Comparison of ENCODE assay signal across 13 mouse cellular contexts in genomic region chr17:7140399-7141174, GRCm38 (mm10).
"Had no signal": no experiment of that assay in that cellular context is flagged by ENCODE, and none has a peak within 500 bp of the region (broad histone marks: within the 10 kb centered on the region; RNA-seq: fewer than 3 reads in every experiment).

No protein-coding gene starts in this region.

- H3K4me3 ChIP-seq: kidney, embryonic 15.5 days; limb, embryonic 10.5 days; liver, embryonic 15.5 days; neural tube, embryonic 12.5 days had no signal

- H3K36me3 ChIP-seq: kidney, embryonic 15.5 days; limb, embryonic 10.5 days; liver, embryonic 15.5 days; neural tube, embryonic 12.5 days had no signal

- H3K27me3 ChIP-seq: liver, embryonic 15.5 days; neural tube, embryonic 12.5 days had no signal

- DNase-seq: kidney, adult 18-20 months; kidney, postnatal 14 days; lung, adult 2 months; lung, postnatal 36 days; midbrain, embryonic 14.5 days; retina, postnatal 1 day; right cerebral cortex, postnatal 14 days; thymus, postnatal 36 days had no signal

- H3K4me2 ChIP-seq: kidney, embryonic 15.5 days; liver, embryonic 11.5 days; liver, embryonic 15.5 days; neural tube, embryonic 12.5 days had no signal
